Mouse (Mus musculus): ENCODE measurements at regions not wholly inside any gene's neighbourhood (a gene's known extent, or its start where the extent isn't known, plus 50 kb on each side); places are given as distances from the start of the nearest gene placed in this dataset.

DNA sequence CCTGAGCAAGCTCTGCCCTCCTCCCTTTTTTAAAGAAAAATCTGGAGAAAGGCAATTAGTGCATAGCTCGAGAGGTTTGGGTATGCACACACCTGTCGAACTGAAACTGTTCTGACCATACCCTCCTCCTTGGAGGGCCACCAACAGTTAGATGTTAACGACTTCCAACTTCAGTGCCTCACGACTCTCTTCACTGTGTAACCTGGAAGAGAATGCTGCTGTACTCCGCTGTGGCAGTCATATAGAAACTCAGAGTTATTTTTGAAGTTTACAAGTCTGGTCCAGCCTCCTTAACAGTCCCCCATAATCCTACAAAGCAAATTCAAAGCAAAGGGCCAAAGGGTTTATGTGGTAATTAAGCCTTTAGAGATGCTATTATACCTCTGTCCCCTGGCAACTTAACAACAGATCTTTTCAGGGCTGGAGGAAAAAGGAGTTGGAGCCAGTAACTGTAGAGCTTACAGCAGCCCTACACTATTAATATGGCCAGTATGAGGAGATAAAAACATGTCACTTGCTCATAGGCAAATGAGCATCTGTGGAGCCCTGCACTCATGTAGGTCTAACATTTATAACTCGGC lies 51.7 kb upstream of the 1700066M21Rik start:
- H3K27ac ChIP-seq (ENCODE audit: insufficient read depth, low read length), result no peak overlapping the region
- H3K4me1 ChIP-seq (ENCODE audit: control insufficient read depth, insufficient read depth, low read length), result peaks cover 4% of the 10 kb centered on the region; the same call in 1 of the 2 replicates
- WGBS, result 73% methylated on average over 6 of the region's 6 CpGs
- TF ChIP-seq POLR2A (IDR thresholded peaks at IDR 0.05; ENCODE audit: borderline replicate concordance, insufficient read depth, low read length) (no peak), CTCF (IDR thresholded peaks at IDR 0.05; ENCODE audit: borderline replicate concordance, insufficient read depth, low read depth, low read length) (no peak)
- no peak overlapping the region for H3K4me3 ChIP-seq (replicated peaks; ENCODE audit: insufficient read depth, low read depth, low read length)
- no peak for DNase-seq
- H3K27me3 ChIP-seq (ENCODE audit: control insufficient read depth, insufficient read depth, low read length), result no peaks in the 10 kb centered on the region
